Mouse (Mus musculus): ENCODE results near the gene Casp8ap2. TPM values are rescaled to one million over a fixed set of nuclear protein-coding genes. Genes with fewer than 3 reads are reported as not detected.

The Casp8ap2 gene
- total and polyA plus RNA-seq, 3 experiments, result 18.2 to 93.5 (median 29.8) TPM

DNA sequence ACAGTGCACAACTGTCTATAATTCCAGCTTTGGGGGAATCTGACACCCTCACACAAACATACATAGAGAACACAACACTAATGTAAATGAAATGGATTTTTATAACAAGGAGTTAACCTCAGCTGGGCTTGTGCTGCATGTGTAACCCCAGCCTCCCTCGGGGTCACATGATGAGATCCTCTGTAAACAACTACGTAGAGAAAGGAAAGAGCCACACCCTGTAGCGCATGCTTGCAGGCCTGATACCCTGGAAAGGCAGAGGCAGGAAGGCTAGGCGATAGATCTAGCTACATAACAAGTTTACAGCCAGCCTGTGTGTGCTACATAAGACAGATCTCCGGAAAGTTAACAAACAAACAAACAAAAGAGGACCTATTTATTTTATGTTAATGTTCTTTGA, 36.4 kb downstream of the Casp8ap2 start:
- Histone ChIP-seq H3K36me3 (ENCODE audit: control insufficient read depth in 1 of 2, insufficient read depth in 2 of 2, low read length in 2 of 2) (peaks cover 6 to 17% of the 10 kb centered on the region in 2 experiments), H3K27ac (ENCODE audit: control insufficient read depth, low read depth, low read length) (no peak overlapping the region), H3K4me3 (ENCODE audit: control insufficient read depth in 1 of 2, insufficient read depth in 1 of 2, low read depth in 2 of 2, low read length in 2 of 2) (no peak overlapping the region), H3K4me1 (ENCODE audit: control insufficient read depth in 1 of 2, insufficient read depth in 2 of 2, low read length in 2 of 2) (peaks cover 0 to 3% of the 10 kb centered on the region in 2 experiments; a peak in 1 of 4 replicates), H3K9me3 (replicated peaks; ENCODE audit: insufficient read depth, low read length) (no peaks in the 10 kb centered on the region), H3K27me3 (ENCODE audit: control insufficient read depth in 1 of 2, insufficient read depth in 2 of 2, low read length in 2 of 2) (no peaks in the 10 kb centered on the region), H3K9ac (ENCODE audit: control insufficient read depth, low read depth, low read length, poor library complexity, severe bottlenecking) (no peak overlapping the region), H3K79me2 (ENCODE audit: control insufficient read depth, insufficient read depth, low read length, poor library complexity) (no peaks in the 10 kb centered on the region)
- TF ChIP-seq SIN3A (IDR thresholded peaks at IDR 0.05; ENCODE audit: low read length) (peak; percentile 24; the same call in 1 of the 2 replicates), USF1 (IDR thresholded peaks at IDR 0.05; ENCODE audit: low read depth, low read length) (peak; percentile 74), GATA1 (IDR thresholded peaks at IDR 0.05; ENCODE audit: low read depth, low read length) (no peak)
- peak; percentile 30 for DNase-seq (ENCODE audit: low read depth, low spot score)

DNA sequence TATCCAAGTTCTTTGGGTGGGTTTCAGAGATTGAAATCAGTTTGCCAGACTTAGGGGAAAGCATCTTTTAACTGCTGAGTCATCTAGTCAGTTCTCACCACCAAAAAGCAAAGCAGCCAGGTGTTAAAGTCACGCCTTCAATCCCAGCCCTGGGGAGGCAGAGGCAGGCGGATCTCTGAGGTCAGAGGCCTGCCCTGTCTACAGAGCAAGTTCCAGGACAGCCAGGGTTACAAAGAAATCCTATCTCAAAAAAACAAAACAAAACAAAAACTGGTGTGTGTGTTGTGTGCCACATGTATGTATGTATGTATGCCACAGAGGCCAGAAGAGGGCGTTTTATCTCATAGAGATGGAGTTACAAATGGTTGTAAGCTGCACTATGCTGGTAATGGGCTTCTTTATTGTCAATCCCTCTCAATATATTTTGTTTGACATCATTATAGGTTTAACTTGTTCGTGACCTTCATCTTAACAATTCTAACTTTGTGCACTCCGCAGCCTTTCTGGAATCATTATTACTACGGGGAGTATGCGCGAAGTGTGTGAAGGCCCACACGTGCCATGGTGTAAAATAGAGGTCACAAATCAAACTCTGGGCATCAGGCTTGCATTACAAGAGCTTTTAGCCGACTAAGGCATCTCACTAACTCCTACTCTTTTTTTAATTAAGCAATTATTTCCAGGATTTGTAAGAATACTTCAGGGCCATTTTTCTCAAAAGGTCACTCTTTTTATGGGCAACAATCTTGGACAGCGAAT, 41.1 kb downstream of the Casp8ap2 start:
- Histone ChIP-seq H3K4me1 (ENCODE audit: control insufficient read depth in 1 of 2, insufficient read depth in 2 of 2, low read length in 2 of 2) (peaks cover 0 to 9% of the 10 kb centered on the region in 2 experiments; a peak in 2 of 4 replicates), H3K9me3 (replicated peaks; ENCODE audit: insufficient read depth, low read length) (no peaks in the 10 kb centered on the region), H3K36me3 (ENCODE audit: control insufficient read depth in 1 of 2, insufficient read depth in 2 of 2, low read length in 2 of 2) (peaks cover 11 to 18% of the 10 kb centered on the region in 2 experiments; a peak in 3 of 4 replicates), H3K4me3 (ENCODE audit: control insufficient read depth in 1 of 2, insufficient read depth in 1 of 2, low read depth in 2 of 2, low read length in 2 of 2) (peak overlapping the region; percentile 49 to 96), H3K79me2 (ENCODE audit: control insufficient read depth, insufficient read depth, low read length, poor library complexity) (peaks cover 41% of the 10 kb centered on the region), H3K27me3 (ENCODE audit: control insufficient read depth in 1 of 2, insufficient read depth in 2 of 2, low read length in 2 of 2) (no peaks in the 10 kb centered on the region), H3K27ac (ENCODE audit: control insufficient read depth, low read depth, low read length) (peak overlapping the region; percentile 78), H3K9ac (ENCODE audit: control insufficient read depth, low read depth, low read length, poor library complexity, severe bottlenecking) (peak overlapping the region; percentile 60)
- TF ChIP-seq MAFK (IDR thresholded peaks at IDR 0.05; ENCODE audit: borderline replicate concordance, low read depth, low read length) (peak; percentile 46; the same call in 1 of the 2 replicates), CTCF (IDR thresholded peaks at IDR 0.05 in 2 of 3, conservative IDR thresholded peaks at IDR 0.05 in 1 of 3; ENCODE audit: control insufficient read depth in 1 of 3, insufficient read depth in 1 of 3, low read depth in 2 of 3, low read length in 3 of 3, poor library complexity in 1 of 3, severe bottlenecking in 1 of 3) (peak in 2 of 3 experiments; percentile 21 to 34; a peak in 3 of 6 replicates), TAL1 (IDR thresholded peaks at IDR 0.05; ENCODE audit: low read length) (no peak), USF2 (IDR thresholded peaks at IDR 0.05; ENCODE audit: borderline replicate concordance in 1 of 2, insufficient read depth in 1 of 2, low read depth in 1 of 2, low read length in 2 of 2) (no peak), ZMIZ1 (IDR thresholded peaks at IDR 0.05; ENCODE audit: low read depth, low read length) (no peak), POLR2A (IDR thresholded peaks at IDR 0.05; ENCODE audit: control insufficient read depth in 1 of 2, insufficient read depth in 1 of 2, low read depth in 1 of 2, low read length in 2 of 2, poor library complexity in 1 of 2) (0 out of 4 replicates have a peak, but pooled peaks of 1 of the 2 experiments have one; percentile 1), CHD1 (IDR thresholded peaks at IDR 0.05; ENCODE audit: low read depth, low read length) (no peak)
- peak; percentile 60 for DNase-seq (ENCODE audit: low read depth, low spot score)

DNA sequence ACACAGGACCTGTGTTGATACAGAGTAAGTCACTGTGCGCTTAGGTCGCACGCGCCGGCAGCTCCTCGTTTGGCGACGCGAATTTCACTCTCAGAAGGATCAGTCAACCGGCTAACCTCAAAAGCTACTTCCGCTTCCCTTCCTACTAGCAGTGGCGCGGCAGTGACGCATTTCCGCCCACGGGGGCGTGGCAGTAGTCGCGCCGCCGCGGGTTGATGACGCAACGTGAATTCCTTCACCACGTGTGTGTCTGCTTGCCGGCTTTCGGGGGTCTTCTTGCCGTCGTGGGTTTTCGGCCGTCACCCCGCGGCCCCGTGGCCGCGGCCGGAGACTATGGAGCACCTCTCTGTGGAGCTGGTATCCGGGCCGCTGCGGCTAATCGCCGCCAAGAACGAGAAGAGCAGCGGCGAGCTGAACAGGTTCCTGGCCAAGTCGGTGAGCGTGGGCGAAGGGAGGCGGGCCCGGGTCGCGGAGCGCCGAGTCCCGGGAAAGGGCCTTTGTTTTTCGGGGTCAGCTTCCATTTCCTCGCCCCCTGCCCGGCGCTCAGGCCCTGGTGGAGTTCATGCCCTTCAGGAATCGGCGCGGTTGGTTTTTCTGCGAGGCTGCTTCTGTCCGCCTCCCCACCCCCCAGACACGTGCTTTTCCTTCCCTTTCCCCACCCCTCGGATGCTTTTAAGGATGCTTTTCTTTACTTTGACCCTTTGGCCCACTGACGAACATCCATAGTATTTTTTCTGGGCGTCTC, 41.8 kb downstream of the Casp8ap2 start, which contains the start of gene Mdn1:
Gene Mdn1, plus strand, starts transcription at position 202 of the 745 bp plus-strand sequence.
- Histone ChIP-seq H3K27ac (ENCODE audit: control insufficient read depth, low read depth, low read length) (peak within 1 kb of the TSS; percentile 78), H3K9ac (ENCODE audit: control insufficient read depth, low read depth, low read length, poor library complexity, severe bottlenecking) (peak within 1 kb of the TSS; percentile 86), H3K79me2 (ENCODE audit: control insufficient read depth, insufficient read depth, low read length, poor library complexity) (peaks cover 46% of the 10 kb centered on the region), H3K36me3 (ENCODE audit: control insufficient read depth in 1 of 2, insufficient read depth in 2 of 2, low read length in 2 of 2) (peaks cover 9 to 15% of the 10 kb centered on the region in 2 experiments; a peak in 3 of 4 replicates), H3K9me3 (replicated peaks; ENCODE audit: insufficient read depth, low read length) (no peaks in the 10 kb centered on the region), H3K4me3 (ENCODE audit: control insufficient read depth in 1 of 2, insufficient read depth in 1 of 2, low read depth in 2 of 2, low read length in 2 of 2) (peak within 1 kb of the TSS; percentile 69 to 96), H3K4me1 (ENCODE audit: control insufficient read depth in 1 of 2, insufficient read depth in 2 of 2, low read length in 2 of 2) (peaks cover 0 to 9% of the 10 kb centered on the region in 2 experiments; a peak in 2 of 4 replicates), H3K27me3 (ENCODE audit: control insufficient read depth in 1 of 2, insufficient read depth in 2 of 2, low read length in 2 of 2) (no peaks in the 10 kb centered on the region)
- DNase-seq (ENCODE audit: low read depth, low spot score), result peak; percentile 96
- TF ChIP-seq NELFE (IDR thresholded peaks at IDR 0.05; ENCODE audit: low read depth, low read length), result peak; percentile 79
- peak; percentile 100 for TF ChIP-seq MXI1 (IDR thresholded peaks at IDR 0.05; ENCODE audit: low read depth, low read length)
- TF ChIP-seq ETS1 (IDR thresholded peaks at IDR 0.05; ENCODE audit: low read depth, low read length), result no peak
- no peak for TF ChIP-seq RCOR1 (IDR thresholded peaks at IDR 0.05; ENCODE audit: low read depth, low read length)
- TF ChIP-seq GATA1 (IDR thresholded peaks at IDR 0.05; ENCODE audit: low read depth, low read length), result no peak
- no peak for TF ChIP-seq GABPA (IDR thresholded peaks at IDR 0.05; ENCODE audit: low read depth, low read length)
- TF ChIP-seq SIN3A (IDR thresholded peaks at IDR 0.05; ENCODE audit: low read length), result peak; percentile 98
- TF ChIP-seq USF1 (IDR thresholded peaks at IDR 0.05; ENCODE audit: low read depth, low read length), result peak; percentile 68
- peak; percentile 83 for TF ChIP-seq TBP (IDR thresholded peaks at IDR 0.05; ENCODE audit: low read depth, low read length)
- no peak for TF ChIP-seq RAD21 (IDR thresholded peaks at IDR 0.05; ENCODE audit: low read depth, low read length)
- no peak for TF ChIP-seq POLR2AphosphoS5 (IDR thresholded peaks at IDR 0.05; ENCODE audit: borderline replicate concordance, low read depth, low read length)
- TF ChIP-seq UBTF (IDR thresholded peaks at IDR 0.05; ENCODE audit: borderline replicate concordance, insufficient read depth, low read depth, low read length), result no peak
- no peak for TF ChIP-seq JUND (IDR thresholded peaks at IDR 0.05; ENCODE audit: low read depth, low read length)
- TF ChIP-seq MAFK (IDR thresholded peaks at IDR 0.05; ENCODE audit: borderline replicate concordance, low read depth, low read length), result no peak
- TF ChIP-seq MAZ (IDR thresholded peaks at IDR 0.05; ENCODE audit: low read depth, low read length), result no peak; the same call in 1 of the 2 replicates

All from MEL (cell line).